Mouse (Mus musculus) T-helper 2 cell (primary cell): ENCODE results near the gene Ehf.

Experiments
- in situ Hi-C: fragments of 300-600 bp; cut with MboI, MseI; formaldehyde crosslinking; loops from one replicate; pipeline ENCODE4 v1.15.1; 2025; ENCODE audit warnings: high pct_unique_total_duplicates

The Ehf gene

DNA sequence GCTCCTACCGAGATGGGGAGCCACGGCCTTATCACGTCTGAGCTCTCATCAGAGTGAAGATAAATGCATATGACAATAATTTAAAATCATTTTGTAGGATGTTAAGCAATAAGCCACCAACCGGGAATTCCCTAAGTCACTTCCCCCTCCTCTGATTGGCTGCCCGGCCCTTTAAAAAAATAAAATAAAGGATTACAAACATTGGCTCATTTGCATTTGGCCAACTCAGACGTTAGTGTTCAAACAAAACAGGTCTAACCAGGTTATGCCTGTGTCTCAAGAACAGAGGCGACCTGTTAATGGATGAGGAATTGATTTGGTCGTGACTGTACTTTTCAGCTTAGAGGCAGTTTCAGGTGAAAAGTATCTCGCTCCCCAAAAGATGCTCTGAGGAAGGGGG lies at the start of gene Ehf:
TSS of gene Ehf (minus strand) at position 147 of the 400 bp plus-strand sequence.
- in situ Hi-C loops, result no loop called here

DNA sequence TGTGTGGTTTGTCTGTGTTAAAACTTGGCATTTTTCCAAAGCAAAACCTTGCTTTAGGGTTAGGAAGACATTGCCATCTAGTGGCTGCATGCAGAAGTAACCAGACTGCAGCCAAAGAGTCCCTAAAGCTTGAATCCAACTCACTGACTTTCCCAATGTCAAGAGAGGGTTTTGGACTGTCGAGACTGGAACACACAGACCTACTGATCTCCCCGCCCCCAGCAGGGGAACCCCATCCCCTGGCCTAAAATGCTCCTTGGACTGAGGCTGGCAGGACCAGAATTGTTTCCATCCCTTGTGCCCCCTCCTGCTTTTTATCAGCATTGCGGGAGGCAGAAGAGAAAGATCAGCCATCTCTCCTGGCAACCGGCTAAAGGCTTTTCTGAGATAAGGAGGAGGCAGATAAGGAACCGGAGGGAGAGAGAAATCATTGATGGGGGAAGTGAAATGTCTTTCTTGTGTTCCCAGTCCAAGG lies 44.4 kb upstream of the Ehf start:
- in situ Hi-C loops, result loop anchor here (5.0 to 25.0 kb wide), 3 partner anchors 260 to 665 kb away; no protein-coding TSS in a partner anchor

DNA sequence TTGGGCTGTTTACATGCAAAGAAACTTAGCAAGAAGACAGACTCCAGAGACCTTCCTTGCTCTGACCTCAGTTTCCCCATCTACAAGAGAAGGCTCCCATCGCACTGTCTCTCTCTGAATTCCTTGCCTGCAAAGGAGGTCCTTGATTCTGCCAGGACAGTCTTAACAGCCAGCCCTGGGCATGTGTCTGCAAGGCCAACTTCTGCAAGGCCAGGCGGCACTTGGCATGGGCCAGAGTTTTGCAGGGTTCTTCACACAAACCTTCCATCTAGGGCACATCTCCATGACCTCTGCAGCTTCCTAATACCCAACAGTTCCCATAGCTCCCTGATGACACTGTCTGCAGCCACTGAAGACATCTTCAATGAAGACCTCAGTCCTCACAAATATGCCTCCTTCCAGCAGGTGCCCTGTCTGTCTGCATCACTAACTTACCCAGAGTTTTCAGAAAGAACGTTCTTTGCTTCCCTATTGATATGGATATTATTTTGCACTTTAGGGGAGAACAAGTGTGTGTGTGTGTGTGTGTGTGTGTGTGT lies 43.7 kb upstream of the Ehf start:
- in situ Hi-C loops, result loop anchor here (5.0 to 25.0 kb wide), 3 partner anchors 260 to 665 kb away; no protein-coding TSS in a partner anchor

DNA sequence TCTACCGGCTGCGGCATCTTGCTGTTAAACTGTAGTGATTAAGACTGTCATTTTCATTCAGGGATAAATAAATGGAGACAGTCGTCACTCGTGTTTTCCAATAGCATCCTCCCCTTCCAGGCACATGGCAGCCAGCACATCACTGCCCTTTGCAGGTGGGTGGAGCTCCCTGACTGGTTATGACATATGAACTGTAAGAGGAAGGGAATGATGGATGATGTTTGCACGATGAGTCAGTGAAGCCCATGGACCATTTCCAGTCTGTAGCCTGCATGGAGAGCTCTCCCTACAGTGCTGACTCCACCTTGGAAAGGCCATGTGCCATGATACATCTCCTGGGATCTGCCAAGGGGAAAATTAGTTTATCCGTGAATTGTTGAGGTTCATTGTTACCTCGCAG lies 40.5 kb upstream of the Ehf start:
- in situ Hi-C loops, result loop anchor here (10.0 to 25.0 kb wide), 2 partner anchors 256 to 539 kb away; no protein-coding TSS in a partner anchor

DNA sequence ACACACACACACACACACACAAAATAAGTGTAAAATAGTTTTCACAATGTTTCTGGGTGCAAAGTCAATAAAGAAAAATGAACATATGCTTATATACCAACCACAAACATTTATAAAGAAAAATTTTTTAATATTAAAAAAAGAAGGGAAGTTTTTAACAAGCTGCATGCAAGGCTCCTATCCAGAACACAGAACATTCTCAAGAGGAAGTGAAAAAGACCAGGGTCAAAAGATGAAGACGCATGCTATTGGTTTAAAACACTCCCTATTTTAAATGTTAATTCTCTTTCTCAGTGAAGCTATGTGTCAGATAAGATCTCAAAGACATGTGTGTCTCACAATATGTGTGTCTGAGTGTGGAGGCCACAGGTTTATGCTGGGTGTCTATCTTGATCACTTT lies 39.0 kb upstream of the Ehf start:
- in situ Hi-C loops, result loop anchor here (10.0 to 25.0 kb wide), 2 partner anchors 255 to 537 kb away; no protein-coding TSS in a partner anchor

DNA sequence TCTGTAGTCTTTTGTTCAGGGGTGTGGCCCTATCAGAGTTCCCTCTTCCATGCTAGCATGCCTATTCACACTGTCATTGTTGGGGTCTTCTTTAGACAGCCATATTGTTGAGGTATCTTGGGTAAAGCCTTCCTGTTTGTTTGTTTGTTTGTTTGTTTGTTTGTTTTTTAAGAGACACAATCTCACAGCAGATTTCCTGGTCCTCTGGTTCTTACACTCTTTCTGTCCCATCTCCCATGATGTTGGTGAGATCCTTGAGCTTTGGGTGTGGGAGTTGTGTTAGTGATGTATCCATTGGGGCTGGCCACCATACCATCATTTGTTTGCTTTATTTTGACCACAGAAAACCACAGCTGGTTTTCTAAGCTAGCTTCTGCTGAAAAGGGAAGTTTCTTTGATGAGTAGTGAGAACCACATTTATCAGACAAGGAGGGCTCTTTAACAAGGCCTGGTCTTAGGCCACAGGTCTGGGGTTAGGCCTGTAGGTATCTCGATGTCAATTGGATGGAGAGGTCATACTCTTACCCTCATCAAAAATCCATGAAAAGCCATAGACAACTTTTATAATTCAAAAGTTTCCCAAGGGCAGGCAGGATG lies 38.4 kb upstream of the Ehf start:
- in situ Hi-C loops, result loop anchor here (10.0 to 25.0 kb wide), 2 partner anchors 254 to 537 kb away; no protein-coding TSS in a partner anchor

DNA sequence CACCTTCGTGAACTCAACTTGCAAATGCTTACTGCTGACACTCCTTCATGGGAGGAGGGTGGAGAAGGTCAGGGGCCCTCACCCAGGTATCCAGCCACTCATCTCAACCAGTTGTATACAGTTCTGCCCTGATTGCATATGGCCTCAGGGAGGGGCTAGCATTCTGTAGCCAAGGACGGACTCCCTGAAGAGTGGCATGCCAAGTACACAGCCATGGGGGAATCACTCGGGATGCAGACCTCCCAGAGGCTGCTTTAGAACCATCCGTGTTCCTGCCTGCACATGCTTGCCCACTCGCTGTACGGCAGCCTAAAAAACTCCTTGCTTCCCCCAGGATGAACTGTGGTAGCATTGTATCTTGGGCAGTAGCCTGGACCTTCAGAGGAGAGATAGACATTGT lies 35.6 kb upstream of the Ehf start:
- in situ Hi-C loops, result loop anchor here (25.0 kb wide), 1 partner anchor 251 kb away; no protein-coding TSS in a partner anchor

DNA sequence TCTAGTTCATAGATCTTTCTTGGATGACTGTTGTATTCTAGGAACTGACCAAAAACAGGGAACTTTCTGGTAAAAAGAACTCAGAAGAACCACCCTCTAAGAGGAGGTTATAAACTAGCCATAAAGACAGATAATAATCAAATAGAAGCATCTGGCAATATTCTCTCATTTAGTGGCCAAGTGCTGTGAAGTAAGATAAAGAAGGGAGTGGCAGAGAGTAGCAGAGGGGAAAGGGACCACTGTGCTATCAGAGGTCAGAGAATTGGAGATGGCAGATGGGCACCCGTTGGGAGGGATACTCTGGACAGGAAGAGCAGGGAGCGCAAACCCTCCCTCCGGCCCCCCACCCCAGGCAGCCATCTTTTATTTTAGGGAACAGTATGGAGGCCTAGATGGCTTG lies 34.3 kb upstream of the Ehf start:
- in situ Hi-C loops, result loop anchor here (25.0 kb wide), 1 partner anchor 250 kb away; no protein-coding TSS in a partner anchor

DNA sequence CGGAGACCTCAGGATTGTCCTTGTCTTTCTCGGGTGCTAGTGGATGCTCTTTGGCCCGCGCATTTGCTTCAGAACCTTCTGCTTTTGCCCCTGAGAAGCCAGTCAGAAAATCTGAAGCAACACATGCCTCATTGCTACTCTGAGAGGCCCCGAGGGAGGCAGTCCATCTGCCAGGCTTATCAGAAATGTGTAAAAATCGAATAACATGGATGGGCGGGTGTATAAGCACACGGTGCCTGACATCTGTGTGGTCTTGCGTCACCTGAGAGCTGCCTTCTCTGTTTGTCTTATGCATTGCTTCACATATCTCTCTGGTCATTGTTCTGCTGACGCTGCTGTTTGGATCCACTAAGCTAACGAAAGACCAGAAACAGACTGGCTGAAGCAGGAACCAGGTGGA lies 33.5 kb upstream of the Ehf start:
- in situ Hi-C loops, result loop anchor here (25.0 kb wide), 1 partner anchor 249 kb away; no protein-coding TSS in a partner anchor

DNA sequence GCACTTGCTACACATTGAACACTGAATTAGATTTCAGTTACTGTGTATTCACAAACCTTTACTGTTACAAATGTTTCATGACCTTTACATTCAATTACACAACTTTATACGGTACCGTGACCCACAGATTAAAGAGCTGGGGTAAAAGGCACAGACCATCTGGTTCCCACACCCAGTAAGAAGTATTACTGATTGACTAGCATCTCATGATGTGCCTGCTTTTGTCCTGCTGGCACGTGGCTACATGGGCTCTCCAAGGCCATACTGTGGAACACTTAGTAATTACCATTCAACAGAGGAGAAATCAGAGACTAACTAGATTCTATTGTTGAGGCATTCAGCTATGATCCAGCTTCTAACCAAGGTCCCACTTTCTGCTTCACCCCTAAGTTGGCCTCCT lies 32.9 kb upstream of the Ehf start:
- in situ Hi-C loops, result loop anchor here (25.0 kb wide), 1 partner anchor 249 kb away; no protein-coding TSS in a partner anchor

DNA sequence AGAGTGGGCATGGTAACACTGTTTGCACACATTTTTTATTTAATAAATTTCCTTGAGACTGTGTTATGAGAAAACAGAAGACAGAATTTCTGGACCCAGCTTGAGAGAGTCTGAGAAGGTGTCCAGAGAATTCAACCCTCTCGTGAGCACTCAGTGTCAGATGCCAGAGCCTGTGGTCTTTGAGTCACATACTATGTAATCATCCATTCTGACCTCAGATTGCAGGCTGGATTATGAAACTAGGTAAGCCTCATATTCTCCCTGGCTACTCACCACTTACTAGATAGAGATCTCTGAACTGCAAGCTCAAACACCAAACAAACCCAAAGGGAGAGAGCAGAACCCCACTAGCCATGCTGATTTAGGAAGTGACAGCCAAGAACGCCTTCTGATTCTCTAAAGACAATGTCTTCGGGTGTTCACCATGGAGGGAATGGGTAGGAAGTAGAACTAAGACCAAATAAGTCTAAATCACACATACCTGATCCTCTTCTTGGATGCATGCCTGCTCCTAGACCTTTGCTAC lies 28.7 kb upstream of the Ehf start:
- in situ Hi-C loops, result loop anchor here (25.0 kb wide), 1 partner anchor 244 kb away; no protein-coding TSS in a partner anchor

DNA sequence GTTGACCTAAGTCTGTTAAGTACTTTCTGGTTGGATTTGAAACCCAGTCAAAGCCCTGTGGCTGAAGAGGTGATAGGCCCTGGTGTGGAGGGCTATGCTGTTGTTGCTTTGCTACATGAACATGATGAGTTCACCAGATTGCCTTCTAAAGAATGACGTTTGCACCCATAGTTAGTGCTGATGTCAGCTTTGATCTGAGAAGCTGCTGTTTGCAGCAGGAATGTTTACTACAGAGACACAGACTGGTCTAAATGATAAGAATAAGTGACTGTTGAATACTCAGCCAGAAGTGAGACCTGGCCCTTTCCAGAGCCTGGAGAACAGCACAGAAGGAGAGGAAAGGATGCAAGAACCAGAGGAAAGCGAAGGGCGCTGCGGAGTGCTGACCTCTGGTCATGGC lies 25.7 kb upstream of the Ehf start:
- in situ Hi-C loops, result loop anchor here (25.0 kb wide), 1 partner anchor 241 kb away; no protein-coding TSS in a partner anchor

DNA sequence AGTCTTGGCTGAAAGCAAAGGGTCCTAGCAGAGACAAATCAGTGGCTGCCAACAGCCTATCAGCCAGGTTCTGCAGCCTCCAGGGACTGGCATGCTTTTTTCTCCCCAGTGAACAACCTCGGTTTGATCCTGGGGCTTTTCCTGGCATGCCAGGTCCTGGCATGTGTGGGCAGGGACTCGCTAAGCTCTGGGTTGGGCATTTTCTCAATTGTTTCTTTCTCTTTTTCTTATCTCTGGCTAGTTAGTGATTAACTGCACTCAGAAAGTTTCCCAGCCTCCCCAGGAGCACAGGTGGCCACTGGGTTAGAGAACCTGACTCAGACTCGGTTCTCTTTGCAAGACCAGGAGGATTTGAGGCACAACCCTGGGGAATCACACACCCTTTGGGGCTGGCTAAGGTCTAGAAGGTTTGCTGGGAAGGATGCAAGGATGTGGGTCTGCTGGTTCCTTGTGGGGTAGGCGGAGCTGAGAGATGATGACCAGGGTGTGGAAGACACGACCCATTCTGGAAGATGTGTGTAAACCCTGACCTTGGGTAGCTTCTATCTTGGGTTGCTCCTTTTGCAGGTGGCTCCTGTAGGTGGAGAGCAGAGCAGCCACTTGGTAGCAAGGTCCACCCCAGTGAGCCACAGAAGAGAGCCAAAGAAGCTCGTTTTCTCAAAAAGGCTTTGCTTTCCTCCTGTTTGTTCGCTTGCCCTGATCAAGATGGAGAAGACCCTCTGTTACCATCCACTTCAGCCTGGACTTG lies 22.4 kb upstream of the Ehf start:
- in situ Hi-C loops, result loop anchor here (25.0 kb wide), 1 partner anchor 238 kb away; no protein-coding TSS in a partner anchor

DNA sequence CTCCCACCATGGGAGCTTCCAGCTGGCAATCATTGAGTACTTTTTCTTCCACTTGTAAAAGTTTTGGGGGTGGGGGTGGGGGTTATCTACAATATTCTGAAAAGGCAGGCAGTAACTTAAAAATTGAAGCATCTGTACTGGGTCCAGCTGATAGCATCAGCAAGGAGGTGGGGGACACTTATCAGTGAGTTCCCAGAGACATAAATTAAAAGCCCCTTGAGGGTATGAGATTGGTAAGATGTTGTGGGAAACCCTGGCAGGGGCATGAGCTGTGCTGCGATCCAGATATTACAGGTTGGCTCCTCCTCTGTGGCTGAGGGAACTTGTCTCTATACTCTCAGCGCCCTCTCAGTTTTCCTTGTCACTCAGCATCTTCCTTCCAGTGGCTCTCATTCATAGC lies 21.2 kb upstream of the Ehf start:
- in situ Hi-C loops, result no loop called here

DNA sequence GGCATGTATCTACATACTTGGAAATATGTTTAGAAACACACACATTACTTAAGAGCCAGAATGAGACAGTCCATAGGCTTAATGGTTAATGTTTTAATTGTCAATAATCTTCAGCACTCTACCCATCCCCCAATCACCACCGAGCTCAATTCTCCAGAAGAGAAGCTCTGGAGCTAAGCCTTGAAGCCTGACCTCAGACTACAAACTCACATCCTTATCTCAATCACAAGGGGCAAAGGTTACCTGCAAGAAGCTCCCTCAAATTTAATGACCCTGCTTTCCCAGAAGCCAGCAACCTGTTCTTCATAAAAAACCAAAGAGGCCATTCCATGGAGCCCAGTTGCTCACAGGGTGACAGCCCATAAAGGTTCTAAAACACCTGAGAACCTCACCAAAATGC lies 19.1 kb upstream of the Ehf start:
- in situ Hi-C loops, result no loop called here

DNA sequence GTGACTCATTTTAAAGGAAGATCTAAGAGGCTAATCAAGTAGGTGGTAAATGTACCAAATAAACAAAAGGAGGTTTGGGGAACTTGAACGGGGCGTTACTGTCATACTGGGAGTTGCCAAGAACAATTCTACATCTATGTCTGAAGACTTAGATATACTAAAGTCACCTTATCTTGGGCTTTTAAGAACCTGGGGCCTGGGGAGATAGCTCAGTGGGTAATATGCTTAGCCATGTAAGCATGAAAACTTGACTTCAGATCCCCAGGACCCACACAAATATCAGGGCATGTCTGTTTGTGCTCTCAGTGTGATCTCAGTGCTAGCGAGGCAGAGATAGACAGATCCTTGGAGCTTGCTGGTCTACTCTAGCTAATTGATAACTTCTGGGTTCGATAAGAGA lies 18.6 kb upstream of the Ehf start:
- in situ Hi-C loops, result no loop called here

DNA sequence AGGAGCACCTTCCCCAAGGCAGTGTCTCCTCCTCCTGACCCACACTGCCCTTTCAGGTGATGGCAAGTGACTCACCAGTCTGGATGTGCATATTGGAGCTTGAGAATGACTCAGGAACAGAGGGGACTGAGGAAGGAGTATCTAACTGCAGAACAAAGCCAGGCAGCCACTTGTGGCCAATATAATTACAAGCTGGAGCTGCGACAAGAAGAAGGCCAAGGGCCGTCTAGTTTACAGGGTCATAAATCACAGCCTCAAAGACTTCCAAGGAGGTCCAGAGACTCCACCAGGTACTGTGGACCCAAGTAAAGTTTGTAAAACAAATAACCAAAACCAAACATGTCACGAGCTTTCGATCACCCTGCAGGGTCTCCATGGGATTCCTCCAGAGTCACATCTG lies 10.9 kb upstream of the Ehf start:
- in situ Hi-C loops, result no loop called here

DNA sequence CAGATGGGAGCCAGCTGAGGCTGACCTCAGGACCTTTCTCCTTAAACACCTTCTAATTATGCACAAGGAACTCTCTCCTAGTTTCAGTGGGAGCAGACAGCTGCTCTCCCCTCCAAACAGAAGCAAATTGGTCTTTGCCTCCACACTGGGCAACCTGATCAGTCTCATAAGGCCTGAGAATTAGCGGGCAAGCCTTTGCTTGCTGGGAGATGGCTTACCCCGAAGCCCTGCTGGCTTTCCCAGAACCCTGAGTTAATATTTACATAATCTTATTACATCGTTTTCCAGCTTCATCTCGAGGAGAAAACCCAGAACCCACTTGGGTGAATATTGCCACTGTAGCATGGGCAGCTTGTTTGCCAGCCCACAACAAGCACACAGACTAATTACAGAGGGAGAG lies 9.6 kb upstream of the Ehf start:
- in situ Hi-C loops, result no loop called here

DNA sequence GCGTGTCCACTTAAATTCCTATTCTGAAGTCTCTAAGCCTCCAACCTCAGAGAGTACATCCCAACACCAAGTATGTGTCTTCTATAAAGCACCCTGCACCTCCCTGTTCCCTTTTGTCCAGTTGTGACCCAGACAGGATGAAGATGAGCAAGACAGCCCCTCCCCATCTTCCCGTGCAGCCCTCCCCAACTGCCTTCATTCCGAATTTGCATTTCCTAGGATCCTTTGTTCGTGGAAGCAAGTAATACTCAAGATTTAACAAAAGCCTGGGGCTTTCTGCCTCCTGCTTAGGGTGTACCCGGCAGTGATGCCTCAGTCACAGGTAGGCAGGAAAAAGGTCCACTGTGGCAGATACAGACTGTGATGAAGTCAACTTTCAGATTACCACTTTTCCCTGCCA lies 7.6 kb upstream of the Ehf start:
- in situ Hi-C loops, result no loop called here

DNA sequence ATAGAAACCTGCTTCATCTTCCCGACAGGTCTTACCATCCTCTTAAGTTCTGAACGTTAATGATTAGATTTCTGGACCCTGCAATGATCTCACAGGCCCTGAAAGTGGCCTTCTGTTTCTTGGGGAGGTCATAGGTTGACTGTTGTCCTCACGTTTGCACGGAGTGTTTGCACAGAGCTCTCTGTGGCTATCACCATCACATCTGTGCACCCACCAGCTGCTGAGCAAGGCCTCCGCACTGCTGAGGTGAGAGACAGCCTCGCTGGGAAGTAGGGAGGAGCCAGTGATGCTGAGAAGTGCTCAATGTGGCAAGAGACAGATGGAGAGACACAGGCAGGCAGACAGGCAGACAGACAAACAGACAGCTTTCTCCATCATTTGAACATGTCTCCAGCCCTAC lies 3.6 kb upstream of the Ehf start:
- in situ Hi-C loops, result no loop called here

DNA sequence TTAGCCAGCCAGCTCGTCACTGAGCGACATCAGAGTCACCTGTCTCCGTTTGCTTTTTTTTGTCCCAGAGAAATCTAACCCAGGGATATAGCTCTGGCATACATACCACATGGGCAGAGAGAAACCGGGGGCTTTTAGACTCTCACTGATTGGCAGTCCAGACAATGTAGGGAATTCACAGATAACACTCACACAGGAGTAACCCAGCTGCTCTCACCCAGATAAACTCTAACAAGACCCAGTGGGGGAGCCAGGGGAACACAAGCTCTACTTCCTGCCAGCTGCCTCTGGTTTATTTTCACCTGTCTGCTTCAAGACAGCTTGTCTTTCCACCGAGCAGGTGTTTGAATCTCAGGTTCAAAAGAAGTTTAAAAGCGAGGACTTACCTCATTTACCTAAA lies 409 bp downstream of the Ehf start:
- in situ Hi-C loops, result no loop called here
